Mouse (Mus musculus) hematopoietic stem cell, adult 5-6 weeks (primary cell): Measurements from ENCODE around the gene Hlcs. TPM values are rescaled to one million over a fixed set of nuclear protein-coding genes. Genes with fewer than 3 reads are reported as not detected.

Experiments used
- ATAC-seq, 2 experiments: fragments of 125-278 bp in 1 of 2; replicated peaks in 1 of 2; 2 replicates each; pipeline ENCODE4 v1.8.0; 2016 to 2017; ENCODE audit warnings: inconsistent platforms in 2 of 2, mild to moderate bottlenecking in 2 of 2, moderate number of reproducible peaks in 2 of 2, low read depth in 1 of 2, moderate TSS enrichment in 1 of 2; ENCODE audit not compliant: low FRiP score in 2 of 2, poor library complexity in 2 of 2, severe bottlenecking in 2 of 2, insufficient read depth in 1 of 2, low TSS enrichment in 1 of 2
- total RNA-seq: library from RNA; stranded (forward); fragments of 172-1452, 232-1000 nt; gene quantifications from 2 replicates; pipeline ENCODE4 v1.2.3, GENCODE M21; 2017

Gene Hlcs
- total RNA-seq, 1 experiment from 2014 or later: 11.7 TPM

DNA sequence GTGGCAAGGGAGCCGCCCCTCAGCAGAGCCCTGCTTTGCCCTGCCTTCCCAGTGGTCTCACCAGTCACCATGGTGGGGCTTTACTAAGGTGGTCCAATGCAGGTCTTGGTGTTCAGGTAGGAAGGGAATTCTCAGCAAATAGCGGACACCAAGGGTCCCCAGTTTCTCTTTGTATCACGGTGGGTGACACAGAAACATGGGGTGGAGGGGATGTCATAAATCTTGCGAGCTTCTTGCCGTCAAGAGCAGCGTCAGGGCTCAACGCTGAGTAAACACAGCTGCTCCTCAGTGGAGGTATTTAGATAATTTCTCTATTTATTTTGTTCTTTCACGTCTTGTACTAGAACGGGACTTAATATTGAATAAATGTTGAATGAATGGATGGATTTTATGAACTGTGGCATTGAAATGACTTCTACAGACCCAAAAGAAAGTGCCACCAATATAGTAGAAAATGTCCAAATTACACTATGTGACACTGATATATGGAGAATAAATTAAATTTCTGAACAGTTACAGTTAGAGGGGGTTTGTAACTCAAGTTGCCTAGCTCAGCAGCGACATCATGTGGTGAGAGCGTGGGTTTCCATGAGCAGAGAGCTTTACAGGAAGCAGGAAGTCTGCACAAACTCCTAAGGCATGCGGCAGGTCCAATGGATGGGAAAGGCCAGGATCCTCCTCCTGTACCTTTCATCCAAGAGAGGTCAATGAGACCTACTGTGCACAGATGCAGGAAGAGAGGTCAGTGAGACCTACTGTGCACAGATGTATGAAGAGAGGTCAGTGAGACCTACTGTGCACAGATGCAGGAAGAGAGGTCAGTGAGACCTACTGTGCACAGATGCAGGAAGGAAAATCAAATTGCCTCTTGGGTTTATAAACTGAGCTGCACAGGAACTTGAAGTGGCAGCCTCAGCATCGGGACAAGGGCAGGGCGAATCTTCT, 54.7 kb downstream of the Hlcs start:
- ATAC-seq: peak; percentile 76; a peak in 3 of 4 replicates

DNA sequence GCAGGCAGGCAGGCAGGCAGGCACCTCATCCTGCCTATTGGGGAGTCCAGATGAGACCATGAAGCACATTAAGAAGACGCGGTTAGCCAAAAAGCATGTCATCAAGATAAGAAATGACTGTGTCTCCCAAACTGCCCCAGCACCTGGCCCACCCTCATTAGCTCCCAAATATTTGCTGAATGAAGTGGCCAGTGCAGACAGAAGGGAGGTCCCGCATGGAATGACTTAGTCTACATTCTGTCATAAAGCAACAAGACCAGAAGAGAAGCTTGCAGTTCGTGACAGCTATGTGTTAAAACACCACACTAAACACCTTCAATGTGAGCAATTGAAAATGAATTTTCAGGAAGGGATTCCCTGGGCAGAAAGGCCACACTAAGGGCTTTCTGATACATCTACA, 57.8 kb downstream of the Hlcs start:
- no peak for ATAC-seq

DNA sequence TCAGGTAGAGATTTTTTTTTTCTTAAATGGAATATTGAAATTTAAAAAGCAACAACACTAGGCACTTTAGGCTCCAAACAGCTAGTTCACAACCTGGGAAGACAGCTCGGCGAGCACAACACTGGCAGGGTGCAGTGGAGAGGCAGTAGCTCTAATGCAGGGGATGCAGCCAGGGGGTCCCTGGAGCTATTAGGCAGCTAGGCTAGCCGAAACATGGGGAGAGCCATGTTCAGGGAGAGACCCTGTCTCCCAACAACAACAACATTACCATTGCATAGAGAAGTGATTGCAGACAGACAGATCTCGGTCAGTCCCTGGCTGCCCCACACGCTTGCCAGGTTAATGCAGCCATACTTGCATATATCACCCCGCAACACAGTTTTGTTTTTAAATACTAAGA, 58.3 kb downstream of the Hlcs start:
- no peak for ATAC-seq

DNA sequence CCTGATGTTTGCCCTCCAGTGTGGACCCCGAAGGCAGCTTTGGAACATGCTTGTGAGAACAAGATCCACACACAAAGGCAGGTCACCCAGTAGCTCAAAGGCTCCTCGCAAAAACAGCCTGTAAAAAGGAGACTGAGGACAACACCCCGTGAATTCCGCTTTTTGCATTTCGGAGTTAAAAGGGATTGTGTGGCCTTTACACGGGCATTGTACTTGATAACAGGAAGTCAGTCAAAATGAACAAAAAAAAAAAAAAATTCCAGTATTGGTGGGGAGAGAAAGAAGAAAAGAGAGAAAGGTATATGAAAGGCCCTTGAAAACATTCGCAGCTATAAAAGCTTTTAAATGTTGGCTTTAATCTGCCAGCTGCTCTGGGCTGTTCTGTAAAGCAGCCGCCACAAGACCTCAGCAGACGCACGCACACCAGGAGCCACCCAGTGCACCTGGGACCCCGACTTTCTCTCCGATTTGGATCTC, 58.9 kb downstream of the Hlcs start:
- no peak for ATAC-seq

DNA sequence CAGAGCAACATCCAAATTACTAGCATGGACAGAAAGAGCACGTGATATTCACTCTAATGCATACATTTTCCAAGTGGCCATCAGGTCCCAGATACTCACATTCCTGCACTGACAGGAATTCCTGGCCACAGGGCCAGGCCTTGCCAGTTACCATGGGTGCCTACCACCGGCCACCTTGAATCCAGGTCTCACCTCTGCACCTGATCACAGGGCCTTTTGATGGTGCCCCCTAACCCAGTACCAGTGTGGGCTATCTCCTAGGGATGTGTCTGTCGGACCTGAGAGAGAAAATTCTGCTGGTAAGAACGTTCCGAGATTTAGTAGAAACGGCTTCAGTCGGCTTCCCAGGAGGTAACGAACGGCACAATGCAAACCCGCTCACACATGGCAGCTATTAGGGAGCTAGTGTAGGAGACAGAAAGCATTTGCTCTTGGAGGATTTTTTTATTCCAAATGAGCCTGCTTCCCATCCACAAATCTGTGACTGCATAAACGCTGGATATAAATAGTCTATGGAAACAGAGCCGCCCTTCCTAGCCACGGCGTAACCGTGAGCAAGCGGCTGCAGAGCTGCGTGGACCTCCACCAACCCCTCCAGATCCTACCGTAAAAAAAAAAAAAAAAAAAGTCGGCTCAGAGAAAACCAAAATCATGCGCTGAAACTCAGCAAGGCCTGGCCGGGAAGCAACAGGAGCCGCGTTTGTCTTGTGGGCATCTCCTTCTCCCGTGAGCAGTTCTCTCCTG, 59.5 kb downstream of the Hlcs start:
- no peak for ATAC-seq

DNA sequence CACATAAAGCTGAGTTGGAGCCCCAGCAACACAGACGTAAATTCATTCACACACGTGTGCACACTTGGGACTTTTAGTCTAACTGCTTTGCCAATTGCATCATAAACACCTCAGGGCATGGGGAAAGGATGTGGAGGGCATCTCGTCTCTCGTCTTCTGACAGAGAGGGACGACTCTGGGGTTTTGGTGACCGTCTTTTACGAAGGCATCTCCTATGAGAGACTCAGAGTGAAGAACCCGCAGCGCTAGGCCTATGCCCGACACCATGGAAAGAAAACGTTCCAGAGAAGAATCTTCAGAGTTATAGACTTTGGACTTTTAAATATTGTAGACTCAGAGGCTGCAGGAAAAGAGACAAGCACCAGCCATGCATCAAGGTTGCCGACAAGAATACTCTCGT, 61.6 kb downstream of the Hlcs start:
- no peak for ATAC-seq

DNA sequence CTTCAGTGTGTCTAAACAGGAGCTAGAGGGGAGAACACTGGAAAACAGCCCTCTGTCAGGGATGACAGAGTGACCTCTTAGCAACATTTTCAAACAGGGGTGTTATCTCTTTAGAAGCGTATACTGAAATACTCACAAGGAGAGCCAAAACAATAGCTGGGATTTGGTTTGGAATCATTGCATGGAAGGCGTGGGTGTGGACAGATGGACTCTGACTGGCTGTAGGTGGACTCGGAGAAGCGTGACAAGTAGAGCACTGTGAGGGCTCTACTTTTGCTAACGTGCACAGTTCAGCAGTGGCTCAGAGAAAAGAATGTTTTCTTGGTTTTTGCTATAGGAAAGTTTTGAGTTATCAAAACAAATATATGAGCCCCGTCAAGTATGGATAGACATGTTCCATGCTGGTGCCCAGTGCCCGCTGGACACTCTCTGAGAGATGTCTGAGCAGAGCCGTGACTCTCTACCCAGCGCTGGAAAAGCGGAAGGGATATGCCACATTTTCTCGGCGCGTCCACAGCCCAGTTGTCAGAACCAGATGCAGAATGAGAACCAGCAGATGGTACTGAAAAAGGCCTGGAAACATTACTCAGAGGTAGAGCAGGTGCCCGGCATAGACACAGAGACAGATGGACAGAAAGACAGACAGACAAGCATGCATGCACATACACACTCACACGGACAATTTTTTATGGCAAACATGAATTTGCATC, 62.6 kb downstream of the Hlcs start:
- ATAC-seq: no peak

DNA sequence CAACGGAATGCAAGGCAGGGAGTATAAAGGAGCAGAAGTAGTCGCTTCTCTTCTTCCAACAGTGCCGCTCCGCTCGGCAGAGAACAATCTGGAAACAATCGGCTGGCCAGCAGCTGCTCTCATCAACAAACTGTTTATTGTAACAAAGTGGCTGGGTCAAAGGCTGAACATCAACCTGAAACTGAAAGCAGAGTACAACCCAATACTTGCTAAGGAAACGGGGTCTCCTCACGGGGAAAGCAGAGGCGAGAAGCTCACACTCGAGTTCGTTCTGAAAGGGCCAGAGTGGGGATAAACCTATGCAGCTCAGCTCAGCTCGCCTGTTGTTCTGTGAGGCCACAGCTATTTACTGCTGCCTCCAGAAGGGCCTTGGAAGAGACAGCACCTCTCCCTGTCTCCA, 63.2 kb downstream of the Hlcs start:
- ATAC-seq: no peak

DNA sequence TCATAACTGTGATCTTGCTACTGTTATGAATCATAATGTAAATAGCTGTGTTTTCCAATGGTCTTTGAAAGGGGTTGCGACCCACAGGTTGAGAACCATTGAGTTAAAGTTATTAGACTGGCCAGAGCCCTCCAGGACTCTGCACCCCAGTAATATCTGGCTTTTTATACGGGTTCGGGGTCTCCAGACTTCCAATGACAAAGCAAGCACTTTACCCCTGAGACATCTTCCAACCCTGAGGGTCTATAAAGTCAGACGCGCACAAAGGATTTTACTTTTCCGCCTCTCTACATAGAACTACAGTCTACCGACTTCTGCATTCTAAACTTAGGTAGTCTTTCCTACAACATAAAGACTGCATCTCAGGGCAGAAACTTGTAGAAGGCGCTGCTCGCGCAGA, 63.7 kb downstream of the Hlcs start:
- no peak for ATAC-seq

DNA sequence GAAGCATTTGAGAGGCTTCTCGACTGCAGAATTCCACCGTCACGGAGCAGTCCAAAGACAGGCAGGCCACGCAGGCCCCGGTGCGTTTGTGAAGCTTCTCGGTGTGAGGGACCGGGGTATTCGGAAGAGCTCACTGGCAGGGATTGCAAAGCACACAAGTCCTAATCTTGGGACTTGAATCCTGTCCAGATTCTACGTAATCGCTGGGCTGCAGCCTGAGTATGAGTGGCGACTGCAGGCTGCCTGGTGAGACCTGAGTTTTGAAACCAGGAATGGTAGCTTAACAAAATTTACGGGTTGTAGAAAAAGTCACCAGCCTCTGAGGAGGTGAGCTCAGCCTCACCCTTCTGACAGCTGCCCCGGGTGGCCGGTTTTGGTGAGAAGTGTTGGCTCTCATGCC, 64.7 kb downstream of the Hlcs start:
- ATAC-seq: no peak

DNA sequence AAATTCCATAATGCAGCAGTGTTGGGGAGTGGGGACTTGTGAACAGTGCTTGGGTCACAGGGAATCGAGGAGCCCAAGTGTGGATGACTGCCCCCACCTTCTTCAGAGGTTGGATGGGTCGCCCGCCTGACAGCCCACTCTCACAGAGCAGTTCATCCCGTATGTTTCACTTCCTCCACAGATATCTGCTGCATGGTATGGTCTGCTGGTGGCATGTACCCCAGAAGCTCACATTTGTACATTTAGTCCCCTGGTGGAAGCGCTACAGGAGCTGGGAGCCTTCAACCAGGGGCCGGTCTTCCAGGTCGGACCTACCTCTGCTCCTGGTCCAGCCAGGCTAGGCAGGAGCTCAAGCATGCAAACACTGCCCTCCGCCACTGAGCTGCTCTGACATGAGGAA, 66.4 kb downstream of the Hlcs start:
- ATAC-seq: no peak

DNA sequence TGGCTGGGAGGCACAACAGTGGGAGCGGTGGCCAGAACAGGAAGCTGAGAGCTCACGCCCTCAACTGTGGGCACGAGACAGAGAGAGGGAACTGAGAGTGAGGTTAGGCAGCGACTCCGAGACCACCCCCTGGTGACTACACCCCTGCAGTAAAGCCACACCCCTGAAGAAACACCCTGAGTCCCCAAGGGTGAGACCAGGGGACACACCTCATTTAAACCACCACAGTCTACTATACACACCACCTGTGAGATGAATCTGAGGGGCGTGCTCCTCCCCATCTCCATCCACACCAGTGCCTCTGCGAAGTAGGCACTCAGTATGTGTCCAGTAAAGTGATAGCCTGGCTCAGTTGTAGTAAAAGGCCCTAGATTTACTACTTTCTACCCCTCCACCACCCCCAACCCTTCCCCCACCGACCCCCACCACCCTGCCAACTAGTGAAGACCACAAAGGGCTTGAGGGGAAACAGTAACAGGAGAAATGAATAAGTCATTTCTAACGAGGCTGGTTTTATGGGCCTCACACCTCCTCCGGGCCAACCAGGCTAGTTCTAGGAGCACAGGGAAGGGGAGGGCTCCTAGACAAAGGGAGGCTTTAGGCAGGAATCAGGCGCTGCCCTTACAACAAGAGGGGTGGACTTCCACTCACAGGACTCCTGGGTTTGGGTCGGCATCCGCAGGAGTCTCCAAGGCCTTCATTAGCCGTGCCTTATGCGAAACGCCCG, 67.2 kb downstream of the Hlcs start:
- peak; percentile 53 to 72; a peak in 3 of 4 replicates for ATAC-seq

DNA sequence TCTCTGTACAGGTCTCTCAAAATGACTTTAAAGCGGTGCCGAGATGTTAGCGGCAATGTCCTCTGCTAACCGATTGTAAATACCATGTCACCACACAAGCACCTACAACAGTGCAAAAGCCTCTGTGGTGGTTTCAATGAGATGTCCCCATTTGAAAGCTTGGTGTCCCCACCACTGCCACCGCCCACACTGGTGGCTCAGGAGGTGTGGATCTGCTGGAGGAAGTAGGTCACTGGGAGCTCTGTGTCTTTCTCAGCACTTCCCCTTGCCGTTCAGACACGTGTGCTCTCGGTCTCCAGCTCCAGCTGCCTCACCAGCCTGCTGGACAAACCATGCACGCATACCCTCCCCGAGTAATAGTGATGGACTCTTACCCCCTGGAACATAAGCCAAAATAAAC, 72.2 kb downstream of the Hlcs start:
- peak; percentile 81 to 89 for ATAC-seq

DNA sequence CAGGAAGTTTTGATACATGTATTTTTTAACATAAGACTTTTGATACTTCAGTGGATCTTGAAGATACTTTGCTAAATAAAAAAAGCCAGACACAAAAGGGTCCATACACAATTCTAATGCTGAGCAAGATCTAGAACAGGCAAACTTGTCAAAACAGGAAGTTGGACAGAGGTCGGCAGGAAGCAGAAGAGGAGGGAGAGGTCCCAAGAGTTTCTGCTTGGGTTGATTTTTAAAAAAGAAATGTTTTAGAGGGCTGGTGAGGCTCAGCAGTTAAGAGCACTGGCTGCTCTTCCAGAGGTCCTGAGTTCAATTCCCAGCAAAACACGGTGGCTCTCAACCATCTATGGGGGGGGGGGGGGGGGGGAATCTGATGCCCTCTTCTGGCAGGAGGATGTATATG, 73.2 kb downstream of the Hlcs start:
- no peak for ATAC-seq

DNA sequence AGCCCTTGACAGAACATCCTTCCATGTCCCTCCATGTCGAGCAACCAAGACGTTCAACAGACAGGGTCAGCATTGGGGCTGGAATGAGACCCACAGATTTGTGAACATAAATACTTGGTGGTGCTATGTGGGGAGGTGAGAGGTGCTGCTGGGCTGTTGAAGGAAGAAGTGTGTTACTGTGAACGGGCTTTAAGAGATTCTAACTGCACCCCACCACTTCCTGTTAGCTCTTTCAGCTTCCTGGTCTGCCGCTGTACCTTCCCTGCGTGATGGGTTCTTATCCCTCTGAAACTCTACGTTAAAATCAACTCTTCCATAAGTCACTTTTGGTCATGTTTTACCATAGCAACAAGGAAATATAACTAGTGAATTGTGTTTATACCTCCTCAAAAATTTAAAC, 73.8 kb downstream of the Hlcs start:
- no peak for ATAC-seq

DNA sequence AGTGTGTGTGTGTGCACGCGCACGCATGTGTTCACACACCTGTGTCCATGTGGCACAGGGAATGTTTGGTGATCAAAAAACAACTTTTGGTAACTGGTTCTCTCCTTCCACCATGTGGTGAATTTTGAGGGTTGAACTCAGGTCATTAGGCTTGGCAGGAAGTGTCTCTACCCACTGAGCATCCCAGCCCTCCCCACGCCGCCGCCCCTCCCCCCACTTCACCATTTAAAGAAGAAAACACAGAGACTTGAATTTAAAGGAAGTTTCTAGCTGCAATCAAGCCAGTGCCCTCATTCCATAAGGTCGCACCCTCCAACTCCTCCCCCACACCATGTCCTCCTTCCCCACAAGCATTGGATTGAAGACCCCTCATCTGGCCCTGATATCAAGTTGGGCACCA, 74.2 kb downstream of the Hlcs start:
- no peak for ATAC-seq

DNA sequence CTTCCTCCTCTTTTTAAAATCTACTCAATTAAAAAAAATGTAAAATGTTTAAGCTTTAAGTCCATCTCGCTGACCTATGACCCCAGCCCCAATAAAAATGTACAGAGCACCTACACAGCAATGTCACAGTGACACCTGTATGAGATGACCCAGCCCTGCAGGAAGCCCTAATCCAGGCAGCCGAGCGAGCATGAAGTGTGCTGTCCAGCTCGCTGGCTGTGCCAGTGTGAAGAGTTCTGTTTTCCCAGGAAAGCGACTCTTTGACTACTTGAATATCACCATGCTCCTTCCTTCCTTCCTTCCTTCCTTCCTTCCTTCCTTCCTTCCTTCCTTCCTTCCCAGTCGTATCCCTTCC, 76.3 kb downstream of the Hlcs start:
- ATAC-seq: no peak
